Mouse (Mus musculus) liver, embryonic 16.5 days (tissue): ENCODE data around the gene Sema6c. TPM values are rescaled to one million over a fixed set of nuclear protein-coding genes. Genes with fewer than 3 reads are reported as not detected.

Experiments used
- ATAC-seq: fragments of 200-750 bp; cut with Nextera tagmentation; 2 replicates; pipeline ENCODE4 v1.8.0; 2017; ENCODE audit warnings: low read depth, mild to moderate bottlenecking, moderate number of reproducible peaks, moderate library complexity
- H3K27ac ChIP-seq: fragments of 300-500 bp; sonication (generic); 2 replicates; pipeline ENCODE4 v1.5.1; 2014; ENCODE audit warnings: mild to moderate bottlenecking, low read length
- H3K27me3 ChIP-seq: fragments of 300-500 bp; sonication (generic); 2 replicates; pipeline ENCODE4 v1.6.1; 2014; ENCODE audit warnings: low read depth, low read length, mixed read lengths; ENCODE audit not compliant: control insufficient read depth, insufficient read depth
- H3K36me3 ChIP-seq: fragments of 300-500 bp; sonication (generic); 2 replicates; pipeline ENCODE4 v1.6.1; 2014; ENCODE audit warnings: mild to moderate bottlenecking; ENCODE audit not compliant: control insufficient read depth, insufficient read depth
- H3K4me1 ChIP-seq: fragments of 300-500 bp; sonication (generic); 2 replicates; pipeline ENCODE4 v1.6.1; 2014; ENCODE audit warnings: low read depth, low read length, mixed read lengths; ENCODE audit not compliant: control insufficient read depth
- H3K4me2 ChIP-seq: fragments of 300-500 bp; sonication (generic); 2 replicates; pipeline ENCODE4 v1.6.1; 2014; ENCODE audit warnings: low read depth, low read length, mixed read lengths
- H3K4me3 ChIP-seq: fragments of 300-500 bp; sonication (generic); 2 replicates; pipeline ENCODE4 v1.5.1; 2014; ENCODE audit warnings: low read depth, mild to moderate bottlenecking, low read length
- H3K9ac ChIP-seq: fragments of 300-500 bp; sonication (generic); 2 replicates; pipeline ENCODE4 v1.6.1; 2014; ENCODE audit warnings: low read depth, low read length
- H3K9me3 ChIP-seq: fragments of 300-500 bp; sonication (generic); replicated peaks from 2 replicates; pipeline ENCODE4 v1.6.1; 2016; ENCODE audit warnings: low read length; ENCODE audit not compliant: control insufficient read depth
- WGBS: fragments of 180-500 bp; shearing (Covaris S2); extraction: QIAGEN DNeasy Blood & Tissue Kit; methylation state at CpG from one replicate; pipeline ENCODE4 v1.1.7; 2014; ENCODE audit not compliant: insufficient replicate concordance; 5-methylcytosine and 5-hydroxymethylcytosine counted together
- polyA plus RNA-seq: library from polyadenylated mRNA; unstranded; fragments of >200 nt; fragmentation: Nextera tagmentation; extraction: Ambion mirVana; gene quantifications from 2 replicates; pipeline ENCODE4 v1.2.1, GENCODE M21; 2015

Gene Sema6c
- polyA plus RNA-seq, 1 experiment from 2014 or later, result 0.19 TPM

DNA sequence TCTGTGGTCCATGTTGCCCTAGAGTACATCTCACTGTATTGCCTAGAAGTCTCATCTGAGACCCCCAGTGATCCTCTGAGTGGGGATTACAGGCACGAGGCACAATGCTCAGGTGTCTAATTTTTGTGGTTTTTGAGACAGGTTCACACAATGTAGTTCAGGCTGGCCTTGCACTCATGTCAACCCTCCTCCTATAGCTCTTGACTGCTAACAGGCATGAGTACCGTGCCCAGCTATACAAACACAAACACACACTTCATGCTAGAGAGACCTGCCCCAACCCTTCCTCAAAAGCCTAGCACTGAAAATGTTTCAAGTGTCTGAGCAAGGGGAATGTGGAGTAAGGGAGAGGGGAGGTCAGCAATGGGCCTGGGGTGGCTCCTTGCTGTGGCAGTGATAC, 25.8 kb downstream of the Sema6c start:
- Histone ChIP-seq H3K4me1 (no peaks in the 10 kb centered on the region), H3K4me2 (no peak overlapping the region), H3K27me3 (no peaks in the 10 kb centered on the region), H3K4me3 (no peak overlapping the region), H3K9me3 (no peaks in the 10 kb centered on the region), H3K36me3 (peaks cover 68% of the 10 kb centered on the region), H3K27ac (no peak overlapping the region), H3K9ac (no peak overlapping the region)
- WGBS, result 86% methylated on average over 2 of the region's 2 CpGs
- ATAC-seq, result no peak

DNA sequence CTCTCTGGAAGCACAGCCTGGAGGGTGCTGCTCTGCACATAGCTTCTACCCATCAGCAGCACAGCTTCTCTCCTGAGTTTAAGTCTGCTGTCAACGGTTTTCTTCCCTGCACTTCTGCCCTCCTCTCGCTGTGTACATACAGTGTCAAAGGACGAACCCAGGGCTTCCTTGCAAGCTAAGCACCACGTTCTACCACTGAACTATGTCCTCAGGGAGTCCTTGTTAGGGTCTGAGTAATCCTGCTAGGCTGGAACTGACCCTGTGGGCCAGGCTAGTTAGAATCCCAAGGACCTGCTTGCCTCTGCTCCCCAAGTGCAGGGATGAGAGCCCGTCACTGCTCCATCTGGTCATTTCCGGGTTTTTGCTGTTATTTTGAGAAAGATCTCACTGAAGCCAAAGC, 26.6 kb downstream of the Sema6c start:
- Histone ChIP-seq H3K4me1 (no peaks in the 10 kb centered on the region), H3K9me3 (no peaks in the 10 kb centered on the region), H3K4me2 (no peak overlapping the region), H3K4me3 (no peak overlapping the region), H3K9ac (no peak overlapping the region), H3K36me3 (peaks cover 68% of the 10 kb centered on the region), H3K27ac (no peak overlapping the region), H3K27me3 (no peaks in the 10 kb centered on the region)
- WGBS, result 89% methylated on average over 6 of the region's 6 CpGs
- ATAC-seq, result no peak

DNA sequence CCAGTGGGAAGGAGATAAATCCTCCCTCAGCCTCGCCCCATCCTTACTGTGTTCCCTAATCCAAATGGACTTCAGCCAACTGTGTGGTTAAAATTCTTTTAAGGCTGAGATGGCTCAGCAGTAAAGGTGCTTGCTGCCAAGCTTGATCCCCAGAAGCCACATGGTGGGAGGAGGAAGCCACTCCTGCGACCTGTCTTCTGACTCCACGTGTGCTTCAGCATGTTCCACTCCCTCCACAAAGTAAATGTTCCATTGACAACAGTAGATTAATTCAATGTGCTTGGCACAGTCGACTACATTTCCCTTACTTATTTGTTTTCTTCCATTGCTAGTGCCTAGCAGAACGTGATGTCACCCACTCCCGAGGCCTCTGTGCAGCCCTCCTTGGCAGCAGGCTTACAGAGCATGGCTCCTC, 34.5 kb downstream of the Sema6c start:
- H3K4me1 ChIP-seq, result no peaks in the 10 kb centered on the region
- H3K4me2 ChIP-seq, result no peak overlapping the region
- H3K9me3 ChIP-seq, result no peaks in the 10 kb centered on the region
- no peak overlapping the region for H3K9ac ChIP-seq
- WGBS, result 81% methylated on average over 6 of the region's 6 CpGs
- no peak overlapping the region for H3K4me3 ChIP-seq
- ATAC-seq, result no peak
- no peaks in the 10 kb centered on the region for H3K27me3 ChIP-seq
- no peak overlapping the region for H3K27ac ChIP-seq
- peaks cover 54% of the 10 kb centered on the region for H3K36me3 ChIP-seq

DNA sequence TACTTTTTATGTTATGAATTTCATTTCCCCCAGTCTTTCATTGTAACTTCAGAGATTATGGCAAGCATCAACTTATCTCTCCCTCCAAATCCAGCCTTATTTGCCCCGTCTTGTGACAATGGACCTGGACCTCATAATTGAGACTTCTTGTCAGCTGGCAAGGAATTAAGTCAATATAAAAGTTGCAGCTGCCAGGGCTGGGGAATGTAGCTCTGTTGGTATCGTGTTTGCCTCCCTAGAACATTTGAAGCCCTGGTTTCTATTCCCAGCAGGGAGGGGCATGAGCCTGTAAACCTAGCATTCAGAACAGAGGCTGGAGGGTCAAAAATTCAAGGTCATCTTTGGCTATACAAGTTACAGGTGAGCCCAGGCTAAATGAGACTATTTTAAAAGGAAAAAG, 35.5 kb downstream of the Sema6c start:
- H3K4me2 ChIP-seq, result no peak overlapping the region
- no peaks in the 10 kb centered on the region for H3K4me1 ChIP-seq
- H3K4me3 ChIP-seq, result no peak overlapping the region
- WGBS, result 80% methylated on average over 2 of the region's 2 CpGs
- H3K36me3 ChIP-seq, result peaks cover 56% of the 10 kb centered on the region
- H3K9me3 ChIP-seq, result no peaks in the 10 kb centered on the region
- H3K27ac ChIP-seq, result no peak overlapping the region
- H3K27me3 ChIP-seq, result no peaks in the 10 kb centered on the region
- ATAC-seq, result no peak
- H3K9ac ChIP-seq, result no peak overlapping the region

DNA sequence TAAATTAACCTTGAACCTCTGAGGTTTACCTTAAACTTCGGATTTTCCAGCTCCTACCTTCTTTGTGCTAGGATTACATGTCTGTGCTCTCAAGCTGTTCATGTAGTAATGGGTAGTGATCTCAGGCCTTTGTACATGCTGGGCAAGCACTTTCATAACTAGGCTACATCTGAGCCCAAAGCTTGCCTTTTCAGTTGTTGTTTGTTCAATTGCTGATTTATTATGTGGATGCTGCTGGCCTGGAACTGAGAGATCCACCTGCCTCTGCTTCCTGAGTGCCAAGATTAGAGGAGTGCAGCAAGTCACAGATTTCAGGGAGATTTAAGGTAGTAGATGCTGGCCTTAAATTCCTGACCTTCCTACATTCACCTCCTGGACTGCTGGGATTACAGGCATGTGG, 38.8 kb downstream of the Sema6c start:
- no peaks in the 10 kb centered on the region for H3K4me1 ChIP-seq
- H3K27me3 ChIP-seq, result no peaks in the 10 kb centered on the region
- WGBS, result 63% methylated on average over 1 of the region's 1 CpGs
- ATAC-seq, result no peak
- no peak overlapping the region for H3K9ac ChIP-seq
- no peak overlapping the region for H3K27ac ChIP-seq
- no peak overlapping the region for H3K4me3 ChIP-seq
- peaks cover 75% of the 10 kb centered on the region for H3K36me3 ChIP-seq
- no peak overlapping the region for H3K4me2 ChIP-seq
- H3K9me3 ChIP-seq, result no peaks in the 10 kb centered on the region

DNA sequence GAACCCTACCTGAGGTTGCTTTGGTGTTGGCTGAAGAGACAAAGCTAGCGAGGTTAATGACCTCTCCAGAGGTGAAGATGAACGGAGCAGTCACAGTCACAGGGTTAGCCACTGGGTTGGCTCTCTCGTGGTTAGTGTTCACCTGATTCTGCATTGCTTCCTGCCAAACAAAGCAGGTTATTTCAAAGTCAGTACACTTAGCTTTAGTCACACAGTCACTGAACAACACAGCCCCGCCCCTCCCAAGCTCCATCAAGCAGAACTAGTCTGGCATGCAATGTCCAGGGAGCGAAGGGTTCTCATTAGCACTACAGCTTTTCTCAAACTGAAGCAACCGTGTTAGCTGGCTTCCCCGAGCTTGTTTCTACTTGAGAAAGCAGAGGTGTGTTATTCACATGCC, 39.9 kb downstream of the Sema6c start:
- ATAC-seq, result no peak
- H3K27ac ChIP-seq, result no peak overlapping the region
- H3K36me3 ChIP-seq, result peaks cover 78% of the 10 kb centered on the region

DNA sequence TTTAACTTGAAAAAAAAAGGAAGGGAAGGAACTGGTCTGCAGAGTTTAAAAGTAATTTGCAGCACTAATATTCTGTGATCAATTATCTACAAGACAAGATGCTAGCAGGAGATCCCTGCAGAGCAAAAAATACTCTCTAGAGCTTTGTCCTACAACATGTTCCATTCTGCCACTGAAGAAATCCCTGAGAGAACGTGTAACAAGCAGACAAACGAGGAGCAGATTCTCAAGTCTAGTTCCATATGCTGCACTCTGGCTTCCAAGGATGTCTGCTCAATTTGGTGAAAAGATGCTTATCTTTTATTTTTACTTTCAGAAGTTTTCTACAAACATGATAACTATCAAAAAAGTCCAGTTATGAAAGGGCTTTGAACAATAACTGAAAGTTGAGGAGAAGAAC, 40.3 kb downstream of the Sema6c start:
- no peaks in the 10 kb centered on the region for H3K4me1 ChIP-seq
- no peak overlapping the region for H3K4me2 ChIP-seq
- WGBS, result 76% methylated on average over 2 of the region's 2 CpGs
- H3K27ac ChIP-seq, result no peak overlapping the region
- H3K36me3 ChIP-seq, result peaks cover 80% of the 10 kb centered on the region
- no peak overlapping the region for H3K4me3 ChIP-seq
- H3K27me3 ChIP-seq, result no peaks in the 10 kb centered on the region
- H3K9ac ChIP-seq, result no peak overlapping the region
- H3K9me3 ChIP-seq, result no peaks in the 10 kb centered on the region
- ATAC-seq, result no peak

More for the DNA sequence above, 39.9 kb downstream of the Sema6c start:
- 87% methylated on average over 7 of the region's 7 CpGs for WGBS
- Histone ChIP-seq H3K27me3 (no peaks in the 10 kb centered on the region), H3K4me2 (no peak overlapping the region), H3K9me3 (no peaks in the 10 kb centered on the region), H3K4me1 (no peaks in the 10 kb centered on the region), H3K9ac (no peak overlapping the region), H3K4me3 (no peak overlapping the region)

DNA sequence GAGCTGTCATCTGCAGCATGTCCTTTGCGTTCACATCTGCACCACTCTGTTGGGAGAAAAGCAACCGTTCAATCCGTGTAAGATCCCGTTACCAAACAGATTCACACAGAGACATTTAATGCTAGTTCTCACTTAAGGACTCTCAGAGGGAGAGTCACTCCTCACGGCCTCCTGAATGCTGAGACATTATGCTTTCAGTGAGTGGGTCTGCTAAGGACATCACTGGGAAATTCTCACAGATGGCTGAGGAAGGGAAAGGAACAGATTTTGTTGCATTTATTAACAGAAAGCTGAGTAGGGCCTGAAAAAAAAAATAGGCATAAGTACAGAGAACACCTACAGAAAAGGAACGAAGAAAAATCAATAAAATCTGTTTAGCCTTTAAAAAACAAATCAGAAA, 43.6 kb downstream of the Sema6c start:
- H3K36me3 ChIP-seq, result peaks cover 70% of the 10 kb centered on the region
- no peak for ATAC-seq

DNA sequence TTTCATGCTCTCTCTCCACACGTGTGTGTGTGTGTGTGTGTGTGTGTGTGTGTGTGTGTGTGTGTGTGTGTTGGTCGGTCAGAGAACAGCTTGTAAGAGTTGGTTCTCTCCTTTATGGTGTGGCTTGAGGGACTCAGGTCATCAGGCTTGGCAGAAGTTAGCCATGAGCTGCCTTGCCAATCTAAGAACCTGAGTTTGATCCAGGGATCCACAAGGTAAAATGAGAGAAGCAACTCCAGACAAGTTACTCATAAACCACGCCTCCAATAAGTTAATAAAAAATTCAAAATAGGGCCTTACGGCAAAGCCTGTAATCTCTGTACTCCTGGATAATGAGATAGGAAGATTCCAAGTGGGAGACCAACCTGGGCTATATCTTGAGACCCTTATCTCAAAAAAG, 48.0 kb downstream of the Sema6c start:
- Histone ChIP-seq H3K4me1 (no peaks in the 10 kb centered on the region; the same call in 1 of the 2 replicates), H3K27ac (no peak overlapping the region)
- no peak for ATAC-seq

More for the DNA sequence above, 43.6 kb downstream of the Sema6c start:
- WGBS, result 88% methylated on average over 6 of the region's 6 CpGs
- Histone ChIP-seq H3K27me3 (no peaks in the 10 kb centered on the region), H3K27ac (no peak overlapping the region), H3K9me3 (no peaks in the 10 kb centered on the region), H3K4me1 (no peaks in the 10 kb centered on the region), H3K4me3 (no peak overlapping the region), H3K4me2 (no peak overlapping the region), H3K9ac (no peak overlapping the region)

More for the DNA sequence above, 48.0 kb downstream of the Sema6c start:
- peaks cover 36% of the 10 kb centered on the region for H3K36me3 ChIP-seq
- no peaks in the 10 kb centered on the region for H3K9me3 ChIP-seq
- 92% methylated on average over 4 of the region's 4 CpGs for WGBS
- H3K4me3 ChIP-seq, result no peak overlapping the region
- H3K27me3 ChIP-seq, result no peaks in the 10 kb centered on the region
- H3K9ac ChIP-seq, result no peak overlapping the region
- no peak overlapping the region for H3K4me2 ChIP-seq
